Mouse (Mus musculus): ENCODE measurements at regions not wholly inside any gene's neighbourhood (a gene's known extent, or its start where the extent isn't known, plus 50 kb on each side); places are given as distances from the start of the nearest gene placed in this dataset.
A peak's percentile ranks its signal among the peaks of the same experiment; 100 is the strongest.

GRCm38 (mm10) chr14:53803698-53804620 is 449.9 kb downstream of the Dad1 start:
- dilution Hi-C loops (cut with MboI; ENCODE audit: extremely low pct_ligation_motif_present, extremely low pct_unique_long_range_greater_than_20kb, low sequenced_read_pairs) (no loop called here), in situ Hi-C loops (cut with MboI; ENCODE audit: low pct_ligation_motif_present, low pct_unique_long_range_greater_than_20kb, low sequenced_read_pairs) (no loop called here)
- Histone ChIP-seq H3K4me3 (replicated peaks in 1 of 3; ENCODE audit: low read depth in 2 of 3, low read length in 2 of 3, poor library complexity in 1 of 3) (no peak overlapping the region), H3K27me3 (replicated peaks) (no peaks in the 10 kb centered on the region), H3K9me3 (replicated peaks; ENCODE audit: low read length) (no peaks in the 10 kb centered on the region), H3K36me3 (replicated peaks in 1 of 2; ENCODE audit: control insufficient read depth in 1 of 2, insufficient read depth in 1 of 2, low read length in 1 of 2) (no peaks in the 10 kb centered on the region), H3K4me2 (ENCODE audit: insufficient read depth, low read depth, poor library complexity, severe bottlenecking) (peak overlapping the region; percentile 95), H3K4me1 (ENCODE audit: control insufficient read depth in 1 of 2, insufficient read depth in 2 of 2) (peaks cover 0 to 4% of the 10 kb centered on the region in 2 experiments; a peak in 2 of 4 replicates), H3K79me2 (replicated peaks; ENCODE audit: control insufficient read depth, extremely low read depth, insufficient read depth, poor library complexity, severe bottlenecking) (no peaks in the 10 kb centered on the region), H3K9ac (ENCODE audit: insufficient read depth, low read depth) (no peak overlapping the region), H3K27ac (ENCODE audit: insufficient read depth, low read depth) (no peak overlapping the region)
- peak; percentile 76 for DNase-seq (ENCODE audit: extremely low read depth)
- TF ChIP-seq MEF2A (IDR thresholded peaks at IDR 0.05; ENCODE audit: borderline replicate concordance, low read depth, low read length) (no peak), ZNF384 (IDR thresholded peaks at IDR 0.05; ENCODE audit: low read depth, low read length) (peak; percentile 76), MAZ (IDR thresholded peaks at IDR 0.05; ENCODE audit: low read depth, low read length) (no peak), GABPA (IDR thresholded peaks at IDR 0.05; ENCODE audit: insufficient replicate concordance, low read depth, low read length) (no peak), MAX (IDR thresholded peaks at IDR 0.05; ENCODE audit: low read length) (no peak), SMC3 (IDR thresholded peaks at IDR 0.05; ENCODE audit: low read depth, low read length) (peak; percentile 74), KAT2A (IDR thresholded peaks at IDR 0.05; ENCODE audit: insufficient replicate concordance, low read length) (no peak), SIN3A (IDR thresholded peaks at IDR 0.05; ENCODE audit: low read length) (no peak), USF1 (IDR thresholded peaks at IDR 0.05; ENCODE audit: low read depth, low read length) (no peak), E2F4 (IDR thresholded peaks at IDR 0.05; ENCODE audit: insufficient replicate concordance, low read depth, low read length) (no peak), RAD21 (IDR thresholded peaks at IDR 0.05; ENCODE audit: low read depth, low read length) (peak; percentile 77), CTCF (conservative IDR thresholded peaks at IDR 0.05 in 1 of 2, IDR thresholded peaks at IDR 0.05 in 1 of 2; ENCODE audit: low read depth in 2 of 2, low read length in 2 of 2) (peak; percentile 63 to 87), ZKSCAN1 (IDR thresholded peaks at IDR 0.05; ENCODE audit: borderline replicate concordance, low read depth, low read length) (no peak)

GRCm38 (mm10) chr14:53802547-53802946 is 451.4 kb downstream of the Dad1 start:
- Histone ChIP-seq H3K4me3 (replicated peaks in 1 of 3; ENCODE audit: low read depth in 2 of 3, low read length in 2 of 3, poor library complexity in 1 of 3) (no peak overlapping the region), H3K9ac (ENCODE audit: insufficient read depth, low read depth) (no peak overlapping the region), H3K9me3 (replicated peaks; ENCODE audit: low read length) (peaks cover 4% of the 10 kb centered on the region), H3K4me1 (ENCODE audit: control insufficient read depth in 1 of 2, insufficient read depth in 2 of 2) (peaks cover 0 to 4% of the 10 kb centered on the region in 2 experiments; a peak in 2 of 4 replicates), H3K36me3 (replicated peaks in 1 of 2; ENCODE audit: control insufficient read depth in 1 of 2, insufficient read depth in 1 of 2, low read length in 1 of 2) (peaks cover 0 to 2% of the 10 kb centered on the region in 2 experiments), H3K27ac (ENCODE audit: insufficient read depth, low read depth) (no peak overlapping the region), H3K79me2 (replicated peaks; ENCODE audit: control insufficient read depth, extremely low read depth, insufficient read depth, poor library complexity, severe bottlenecking) (no peaks in the 10 kb centered on the region), H3K4me2 (ENCODE audit: insufficient read depth, low read depth, poor library complexity, severe bottlenecking) (no peak overlapping the region), H3K27me3 (replicated peaks) (no peaks in the 10 kb centered on the region)
- in situ Hi-C loops (cut with MboI; ENCODE audit: low pct_ligation_motif_present, low pct_unique_long_range_greater_than_20kb, low sequenced_read_pairs): no loop called here
- TF ChIP-seq RAD21 (IDR thresholded peaks at IDR 0.05; ENCODE audit: low read depth, low read length) (no peak), EP300 (IDR thresholded peaks at IDR 0.05; ENCODE audit: low read length) (no peak), GABPA (IDR thresholded peaks at IDR 0.05; ENCODE audit: insufficient replicate concordance, low read depth, low read length) (no peak), NRF1 (IDR thresholded peaks at IDR 0.05; ENCODE audit: low read depth, low read length) (no peak), MAX (IDR thresholded peaks at IDR 0.05; ENCODE audit: low read length) (no peak), ZMIZ1 (IDR thresholded peaks at IDR 0.05; ENCODE audit: low read depth, low read length) (no peak), JUN (IDR thresholded peaks at IDR 0.05; ENCODE audit: insufficient read depth, low read depth, low read length) (no peak), IRF4 (IDR thresholded peaks at IDR 0.05; ENCODE audit: low read depth, low read length) (no peak), USF2 (conservative IDR thresholded peaks at IDR 0.05; ENCODE audit: low read depth, low read length) (no peak), USF1 (IDR thresholded peaks at IDR 0.05; ENCODE audit: low read depth, low read length) (no peak), MAZ (IDR thresholded peaks at IDR 0.05; ENCODE audit: low read depth, low read length) (no peak), POLR2AphosphoS2 (IDR thresholded peaks at IDR 0.05; ENCODE audit: low read depth, low read length) (no peak)
- dilution Hi-C loops (cut with MboI; ENCODE audit: extremely low pct_ligation_motif_present, extremely low pct_unique_long_range_greater_than_20kb, low sequenced_read_pairs): no loop called here
- no peak for DNase-seq (ENCODE audit: extremely low read depth)
